Mouse (Mus musculus) frontal cortex, postnatal 10 days (tissue): ENCODE measurements around the gene Hoxd3.

Experiments
- DNase-seq, 2 experiments: peaks; one replicate each; pipeline ENCODE4 v3.0.0; 2022; ENCODE audit warnings: low spot score in 2 of 2, mixed read lengths in 1 of 2

Gene Hoxd3

DNA sequence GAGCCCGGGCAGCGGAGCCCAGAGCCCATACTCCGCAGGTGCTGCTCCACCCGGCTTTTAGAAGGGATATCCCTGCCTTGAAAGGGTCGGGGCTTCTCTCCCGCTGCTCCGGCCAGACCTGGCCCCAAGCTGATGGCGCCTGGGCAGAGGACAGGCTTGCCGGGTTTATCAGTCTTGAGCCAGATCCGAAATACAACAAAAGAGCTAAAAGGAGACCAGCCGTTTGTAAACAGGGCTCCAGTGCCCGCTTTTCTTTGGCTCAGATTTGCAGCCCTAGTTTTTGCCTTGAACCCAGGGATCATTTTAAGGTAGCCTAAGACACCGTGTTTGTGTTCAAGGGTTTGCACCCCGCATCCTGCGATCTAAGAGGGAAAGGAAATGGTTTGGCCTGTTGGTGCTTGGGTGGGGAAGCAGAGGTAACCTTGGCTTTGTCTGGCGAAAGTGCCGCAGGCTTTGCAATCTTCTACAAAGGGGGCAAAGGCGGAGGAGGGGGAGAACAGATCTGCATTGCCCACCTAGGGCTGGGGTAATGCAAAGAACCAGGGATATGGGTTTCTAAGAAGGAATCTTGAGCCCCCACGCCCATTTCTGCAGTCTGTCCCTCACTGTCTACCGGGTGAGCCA is 18.8 kb upstream of the Hoxd3 start:
- DNase-seq, result no peak

DNA sequence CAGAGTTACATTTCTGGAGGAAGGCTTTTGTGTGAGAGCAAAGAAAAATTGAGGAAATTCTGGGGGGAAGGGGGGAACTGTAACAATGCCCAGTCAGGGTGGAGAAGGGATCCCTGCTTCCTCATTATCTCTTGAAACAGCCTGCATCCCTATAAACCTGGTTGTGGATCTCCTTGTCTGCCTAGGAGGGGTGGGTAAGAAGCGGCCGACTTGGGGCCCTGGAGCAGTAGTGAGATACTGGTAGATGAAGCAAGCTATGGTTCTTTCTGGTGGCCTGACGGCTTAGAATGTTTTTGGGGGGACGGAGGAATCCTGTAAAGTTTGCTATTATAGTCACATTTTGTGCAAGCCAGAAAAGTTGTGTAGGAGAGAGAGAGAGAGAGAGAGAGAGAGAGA is 18.3 kb upstream of the Hoxd3 start:
- DNase-seq, result no peak

DNA sequence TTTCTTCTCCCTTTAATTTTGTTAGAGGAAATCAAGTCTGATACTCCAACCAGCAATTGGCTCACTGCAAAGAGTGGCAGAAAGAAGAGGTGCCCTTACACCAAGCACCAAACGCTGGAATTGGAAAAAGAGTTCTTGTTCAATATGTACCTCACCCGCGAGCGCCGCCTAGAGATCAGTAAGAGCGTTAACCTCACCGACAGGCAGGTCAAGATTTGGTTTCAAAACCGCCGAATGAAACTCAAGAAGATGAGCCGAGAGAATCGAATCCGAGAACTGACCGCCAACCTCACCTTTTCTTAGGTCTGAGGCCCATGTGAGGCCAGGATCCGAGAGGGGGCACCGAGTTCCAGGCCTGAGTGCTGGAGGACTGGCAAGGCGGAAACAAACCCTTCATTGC is 17.7 kb upstream of the Hoxd3 start:
- DNase-seq, result no peak

DNA sequence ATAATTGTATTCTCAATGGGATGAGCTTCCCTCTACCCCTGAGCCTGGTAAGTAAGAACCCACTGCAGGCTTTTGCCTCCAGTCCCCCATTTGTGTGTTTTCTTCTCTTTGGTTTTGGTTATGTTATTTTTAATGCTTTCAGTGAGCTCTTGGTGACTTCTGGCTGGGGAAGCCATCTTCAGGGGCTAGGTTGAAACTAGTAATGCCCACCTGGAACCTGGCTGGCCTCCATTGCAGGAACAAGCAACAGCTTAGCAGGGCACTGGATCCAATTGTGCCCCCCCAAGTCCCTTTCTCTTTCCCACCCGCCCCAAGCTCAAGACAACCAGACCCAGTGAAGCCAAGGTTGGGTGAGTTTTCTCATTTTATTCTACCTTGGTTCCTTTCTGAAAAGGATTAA is 16.3 kb upstream of the Hoxd3 start:
- DNase-seq, result no peak

DNA sequence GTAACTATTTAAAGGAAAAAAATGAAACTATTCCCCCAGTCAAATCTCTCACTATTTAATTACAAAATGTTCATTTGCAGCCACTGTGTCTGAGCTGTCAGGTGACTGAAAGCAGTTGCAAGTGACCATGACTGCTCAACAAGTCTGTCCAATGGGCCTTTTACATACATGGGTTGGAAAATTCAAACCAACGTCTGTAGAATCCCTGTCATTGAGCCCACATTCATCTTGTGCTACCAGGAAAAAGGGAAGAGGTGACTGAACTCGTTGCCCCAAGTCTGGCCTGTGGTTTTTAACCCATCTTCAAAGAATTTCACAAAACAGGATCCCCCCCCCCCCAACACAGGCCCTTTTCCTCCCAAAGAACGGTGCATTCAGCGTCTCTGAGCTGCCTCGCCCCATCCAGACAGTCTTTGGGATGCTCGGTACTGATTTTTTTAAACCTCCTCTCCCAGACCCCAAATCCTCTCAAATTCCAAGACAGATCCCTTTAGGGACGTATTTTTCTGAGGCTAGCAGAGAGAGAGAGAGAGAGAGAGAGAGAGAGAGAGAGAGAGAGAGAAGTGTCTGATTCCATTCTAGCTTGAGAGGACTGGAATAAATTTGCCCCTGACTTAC is 15.8 kb upstream of the Hoxd3 start:
- DNase-seq, result no peak

DNA sequence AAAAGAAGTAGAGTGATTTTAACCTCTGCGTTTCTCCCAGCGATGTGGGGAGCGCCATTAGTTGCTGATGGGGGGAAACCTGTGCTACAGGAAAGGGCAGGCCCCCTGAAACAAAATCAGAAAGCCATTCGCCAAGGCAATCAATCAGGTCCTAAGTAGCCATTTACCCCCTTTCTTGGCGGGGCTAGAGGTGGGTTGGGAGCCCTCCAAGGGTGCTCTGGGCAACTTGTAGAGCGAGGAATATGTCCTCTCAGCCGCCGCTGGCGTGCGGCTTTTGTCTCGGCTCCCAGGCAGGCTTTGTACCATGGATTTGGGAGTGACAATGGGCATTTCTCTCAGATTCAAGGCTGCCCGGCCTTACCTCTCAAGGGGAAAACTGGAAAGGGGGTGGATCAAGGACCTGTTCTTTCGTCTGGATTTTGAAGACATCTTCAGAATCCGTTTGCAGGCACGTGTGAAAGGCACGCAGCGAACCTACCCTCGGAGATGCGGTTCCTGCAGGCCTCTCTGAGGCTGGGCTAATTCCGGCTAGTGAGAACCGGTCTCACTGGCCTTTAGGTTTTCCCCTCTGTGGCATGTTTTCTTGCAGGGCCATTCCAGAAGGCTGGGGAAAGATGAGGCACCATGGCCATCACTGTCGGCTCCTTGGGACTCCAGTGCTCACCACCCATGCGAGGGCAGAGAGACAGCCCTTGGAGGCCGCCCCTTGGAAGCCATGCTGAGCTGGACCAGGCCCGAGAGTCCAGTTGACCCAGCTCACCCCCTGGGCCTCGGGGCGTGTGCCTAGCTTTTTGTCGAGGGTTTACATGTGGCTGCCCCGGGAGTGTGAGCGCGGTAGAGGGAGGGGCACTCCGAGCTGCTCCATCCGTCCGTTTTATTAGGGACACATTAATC is 15.0 kb upstream of the Hoxd3 start:
- DNase-seq, result no peak

DNA sequence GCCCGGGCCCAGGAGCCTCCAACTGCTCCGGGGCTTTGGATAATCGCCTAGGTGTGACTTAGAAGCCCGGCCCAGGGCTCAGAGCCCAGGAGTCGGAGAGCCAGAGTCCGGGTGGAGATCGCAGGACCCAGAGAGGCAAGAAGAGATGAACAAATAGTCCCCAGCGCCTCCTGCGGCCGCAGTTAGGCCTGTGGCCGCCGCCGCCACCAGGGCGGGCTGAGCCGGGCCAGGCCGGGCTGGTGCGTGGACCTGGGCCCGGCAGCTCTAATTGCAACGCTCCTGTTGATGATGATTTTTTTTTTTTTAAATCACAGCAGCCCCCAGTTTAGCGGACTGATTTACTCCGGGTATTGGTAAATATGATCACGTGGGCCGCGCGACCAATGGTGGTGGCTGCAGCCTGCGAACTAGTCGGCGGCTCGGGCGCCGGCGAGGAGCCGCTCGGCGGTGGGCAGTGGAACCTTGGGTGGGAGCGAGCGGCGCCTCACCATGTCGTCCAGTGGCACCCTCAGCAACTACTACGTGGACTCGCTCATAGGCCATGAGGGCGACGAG is 14.1 kb upstream of the Hoxd3 start, which contains the start of gene Hoxd9:
Hoxd9 (plus strand) TSS at position 161 of the 555 bp plus-strand sequence.
- no peak for DNase-seq

DNA sequence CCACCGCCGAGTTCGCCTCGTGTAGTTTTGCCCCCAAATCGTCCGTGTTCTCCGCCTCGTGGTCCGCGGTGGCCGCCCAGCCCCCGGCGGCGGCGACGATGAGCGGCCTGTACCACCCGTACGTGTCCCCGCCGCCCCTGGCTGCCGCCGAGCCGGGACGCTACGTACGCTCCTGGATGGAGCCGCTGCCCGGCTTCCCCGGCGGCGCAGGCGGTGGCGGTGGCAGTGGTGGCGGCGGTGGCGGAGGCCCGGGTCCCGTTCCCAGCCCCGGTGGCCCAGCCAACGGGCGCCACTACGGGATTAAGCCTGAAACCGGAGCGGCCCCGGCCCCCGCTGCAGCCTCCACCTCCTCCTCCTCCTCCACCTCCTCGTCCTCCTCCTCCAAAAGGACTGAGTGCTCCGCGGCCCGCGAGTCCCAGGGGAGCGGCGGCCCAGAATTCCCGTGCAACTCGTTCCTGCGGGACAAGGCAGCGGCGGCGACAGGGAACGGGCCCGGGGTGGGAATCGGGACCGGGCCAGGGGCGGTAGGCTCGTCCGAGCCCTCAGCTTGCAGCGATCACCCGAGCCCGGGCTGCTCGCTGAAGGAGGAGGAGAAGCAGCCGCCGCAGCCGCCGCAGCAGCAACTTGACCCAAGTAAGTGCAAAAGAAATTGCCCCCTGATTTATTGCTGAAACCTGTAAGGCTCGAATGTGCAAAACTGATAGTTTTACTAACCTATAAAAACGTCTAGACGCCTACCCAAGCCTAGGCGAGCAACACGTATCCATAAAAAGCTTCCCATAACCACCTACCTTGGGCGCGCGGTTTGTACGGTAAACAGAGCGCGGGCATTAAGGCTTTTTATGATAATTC is 13.3 kb upstream of the Hoxd3 start:
- DNase-seq, result no peak

DNA sequence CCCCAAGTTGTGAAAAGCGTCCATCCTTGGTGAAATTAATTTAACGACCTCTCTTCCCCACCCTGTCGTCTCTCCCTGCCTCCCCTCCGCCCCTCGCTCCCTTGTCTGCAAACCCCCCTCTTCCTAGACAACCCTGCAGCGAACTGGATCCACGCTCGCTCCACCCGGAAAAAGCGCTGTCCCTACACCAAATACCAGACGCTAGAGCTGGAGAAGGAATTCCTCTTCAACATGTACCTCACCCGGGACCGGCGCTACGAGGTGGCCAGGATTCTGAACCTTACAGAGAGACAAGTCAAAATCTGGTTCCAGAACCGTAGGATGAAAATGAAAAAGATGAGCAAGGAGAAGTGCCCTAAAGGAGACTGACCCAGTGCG is 12.7 kb upstream of the Hoxd3 start:
- no peak for DNase-seq

DNA sequence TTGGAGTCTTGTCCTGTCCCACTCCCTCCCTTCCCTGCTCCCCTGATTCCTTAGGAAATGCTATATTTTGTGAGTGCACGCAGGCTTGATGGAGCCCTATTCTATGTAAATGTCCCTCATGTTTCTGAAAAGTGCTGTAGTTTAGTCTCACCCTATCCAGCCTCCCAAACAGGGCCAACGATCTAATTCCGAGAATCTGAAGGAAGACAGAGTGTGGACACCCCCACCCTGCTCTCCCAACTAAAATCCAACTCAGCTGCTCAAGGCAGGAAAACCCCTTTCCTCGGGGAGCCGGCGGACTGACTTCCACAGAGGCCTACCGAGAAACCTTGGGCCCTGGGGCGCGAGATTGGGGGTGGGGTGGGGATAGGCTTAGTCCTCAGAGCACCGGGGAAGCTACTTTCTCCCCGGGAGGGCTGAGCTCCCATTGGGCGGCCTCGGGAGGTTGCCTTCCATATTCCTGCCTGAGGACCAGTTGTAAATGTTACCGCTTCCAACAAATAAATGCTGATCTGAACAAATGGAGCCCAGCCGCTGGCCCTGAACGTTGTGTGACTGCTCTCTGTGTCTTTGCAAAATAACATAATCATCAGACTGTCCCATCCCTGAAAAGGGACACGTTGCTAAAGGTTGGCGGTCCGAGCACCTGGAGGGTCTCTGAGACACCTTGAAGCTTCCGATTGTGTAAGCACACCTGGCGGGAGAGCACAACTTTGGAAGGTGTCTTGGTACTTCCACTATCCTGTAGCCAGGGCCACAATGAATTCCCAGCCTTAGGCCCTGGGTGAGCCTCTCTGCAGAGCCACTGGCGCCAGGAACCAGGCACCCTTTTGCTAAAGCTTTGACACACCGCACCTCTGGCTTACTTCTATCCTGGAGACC is 11.8 kb upstream of the Hoxd3 start:
- DNase-seq, result no peak

DNA sequence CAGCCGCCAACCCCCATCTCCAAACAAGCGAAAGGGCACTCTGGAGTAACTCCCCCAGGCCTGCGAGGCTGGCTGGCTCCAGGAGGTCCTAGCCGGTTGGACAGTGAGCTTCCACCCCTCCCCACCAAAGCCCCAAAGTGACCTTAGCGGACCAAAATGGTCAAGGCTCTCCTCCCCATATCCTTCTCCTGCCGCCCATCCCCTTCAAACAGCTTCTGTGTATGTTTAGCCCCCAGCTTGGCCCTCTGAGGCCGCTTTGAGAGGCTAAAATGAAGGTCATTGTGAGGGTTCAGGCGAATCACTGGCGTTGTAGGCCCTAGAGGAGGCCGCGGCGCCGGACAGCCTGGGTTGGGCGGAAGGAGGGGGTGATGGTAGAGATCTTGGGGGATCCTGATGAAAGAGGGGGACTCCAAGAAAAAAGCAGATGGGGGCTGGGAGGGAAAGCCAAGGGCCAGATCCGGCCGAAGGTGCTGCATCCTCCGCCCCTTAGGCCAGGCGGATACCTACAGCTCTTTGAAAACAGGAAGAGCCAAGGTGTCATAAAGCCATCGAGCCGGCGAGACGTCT is 11.1 kb upstream of the Hoxd3 start:
- DNase-seq, result no peak

DNA sequence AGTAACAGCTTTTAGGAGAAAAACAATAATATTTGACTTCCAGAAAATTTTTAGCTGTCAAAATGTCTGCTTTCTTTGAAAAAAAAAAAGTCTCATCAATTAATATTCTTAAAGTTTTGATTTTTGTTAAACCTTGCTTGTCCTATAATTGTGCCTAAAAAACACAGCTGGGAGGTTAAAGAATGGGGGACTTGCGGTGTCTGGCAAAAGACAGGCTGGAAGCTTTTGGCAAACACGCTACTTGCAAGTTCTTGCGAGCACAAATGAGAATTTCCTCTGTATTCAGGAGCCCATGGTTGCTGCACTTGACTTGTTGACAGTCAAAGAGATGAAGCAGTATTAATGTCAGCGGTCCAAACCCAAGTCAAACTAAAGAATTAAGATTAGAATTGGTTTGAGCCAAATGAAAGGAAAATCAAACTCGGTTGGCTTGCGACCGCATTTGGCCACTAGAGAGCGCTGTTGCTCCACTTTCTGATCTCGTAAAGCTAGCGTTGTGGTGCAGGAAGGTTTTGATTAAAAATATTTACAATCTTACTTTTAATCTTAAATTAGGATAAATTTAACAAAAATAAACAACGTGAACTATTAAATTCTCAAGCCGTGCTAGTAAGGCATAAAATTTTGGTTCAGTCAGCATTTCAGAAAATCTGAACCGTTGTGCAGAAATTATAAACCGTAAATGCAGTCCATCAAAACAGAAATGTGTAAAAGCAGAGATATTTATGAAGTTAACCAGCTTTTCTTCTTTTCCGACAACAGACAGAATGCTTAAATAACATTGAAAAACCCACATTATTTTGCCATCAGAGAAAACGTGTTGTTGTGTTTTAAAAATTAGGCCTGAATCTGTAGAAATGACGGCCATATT is 9.5 kb upstream of the Hoxd3 start:
- DNase-seq, result peak in 1 of 2 experiments; percentile 76

DNA sequence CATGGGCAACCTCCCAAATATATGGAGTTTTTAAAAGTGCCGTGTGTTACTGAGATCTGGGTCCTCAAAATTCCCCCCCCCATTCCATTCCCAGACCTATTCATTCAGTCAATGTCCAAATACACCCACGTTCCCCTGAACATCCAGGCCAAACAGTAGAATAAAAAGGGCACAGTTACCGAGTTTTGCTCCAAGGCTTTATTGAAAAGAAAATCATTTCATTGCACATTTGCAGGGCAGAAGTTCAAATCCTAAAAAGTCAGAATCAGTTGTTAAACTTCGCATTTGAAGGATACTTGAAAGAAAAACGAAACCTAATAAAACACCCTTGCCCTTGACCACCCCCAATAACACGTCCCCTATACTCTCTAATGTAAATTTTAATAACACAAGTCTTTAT is 8.9 kb upstream of the Hoxd3 start:
- DNase-seq, result no peak

DNA sequence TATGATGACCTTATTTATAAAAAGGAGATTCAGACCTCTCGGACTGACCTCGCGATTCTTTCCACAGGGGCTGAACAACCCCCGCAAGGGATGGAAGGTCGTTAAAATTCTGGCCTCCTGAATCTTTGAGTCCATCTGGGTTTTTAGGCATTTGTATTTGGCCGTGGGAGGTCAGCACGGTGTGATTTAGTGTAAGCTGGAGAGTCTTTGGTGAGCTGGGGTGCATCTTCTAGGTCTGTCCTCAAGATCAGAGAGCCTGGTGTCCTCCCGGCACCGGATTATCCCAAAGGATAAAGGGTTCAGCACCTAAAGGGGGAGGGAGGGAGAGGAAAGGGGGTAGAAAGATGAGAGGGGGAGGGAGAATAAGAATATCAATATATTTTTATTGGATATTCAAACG is 8.4 kb upstream of the Hoxd3 start:
- DNase-seq, result no peak

DNA sequence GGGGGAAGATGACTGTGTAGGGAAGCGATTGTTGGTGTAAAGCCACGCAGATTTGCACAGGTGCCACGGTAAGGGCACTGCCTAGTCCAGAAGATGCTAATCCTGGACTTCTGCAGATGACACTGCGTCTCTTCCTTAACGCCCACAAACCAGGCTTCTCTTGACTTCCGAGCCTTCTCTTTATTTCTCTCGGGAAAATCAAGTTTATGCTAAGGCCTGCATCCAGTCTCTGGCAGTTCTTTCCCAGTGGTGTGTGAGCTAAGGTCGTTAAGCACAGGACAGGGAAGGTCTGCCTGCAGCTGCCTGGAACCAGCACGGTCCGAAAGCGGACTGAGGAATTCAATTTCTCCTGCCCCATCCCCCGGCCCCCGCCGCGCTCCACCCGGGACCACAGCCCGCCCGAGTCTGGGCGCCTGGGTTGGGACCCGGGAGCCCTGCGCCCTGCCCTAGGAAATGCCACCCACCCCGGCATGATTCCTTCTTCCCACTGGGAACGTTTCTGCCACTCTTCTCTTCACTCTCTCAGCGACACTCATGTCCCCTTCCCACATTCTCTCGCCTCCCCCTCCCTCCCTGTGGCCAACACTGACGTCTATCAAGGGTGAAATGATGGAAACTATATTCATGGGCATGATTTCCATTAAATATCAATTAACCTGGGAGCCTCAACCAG is 7.9 kb upstream of the Hoxd3 start:
- DNase-seq, result no peak

DNA sequence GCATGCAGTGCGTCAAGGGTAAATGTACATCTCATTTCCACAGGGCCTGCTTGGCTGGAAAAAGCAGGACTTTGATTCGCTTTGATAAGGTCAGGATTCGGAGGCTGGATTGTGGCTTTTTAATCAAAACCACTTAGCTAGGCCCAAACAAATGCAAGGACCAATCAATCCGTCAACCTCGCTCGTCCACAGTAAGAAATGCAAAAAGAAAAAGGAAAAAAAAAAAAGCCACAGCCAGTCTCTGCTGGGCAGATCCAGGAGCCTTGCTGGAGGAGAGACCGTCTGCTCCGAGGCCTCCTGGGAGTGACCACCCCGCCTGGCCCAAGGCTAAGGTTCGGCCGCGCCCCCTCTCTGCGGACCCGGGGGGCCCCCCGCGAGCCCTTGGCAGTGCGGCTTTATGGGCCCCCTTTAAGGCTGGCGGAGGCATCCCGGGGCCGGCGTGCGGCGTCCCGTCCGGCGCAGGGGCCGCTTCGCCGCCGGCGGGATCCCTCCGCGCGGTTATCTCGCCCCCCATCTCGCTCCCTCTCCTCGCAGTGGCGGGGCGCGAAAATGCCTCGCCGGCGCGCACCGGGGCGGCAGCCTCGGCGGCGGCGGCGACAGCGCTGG is 7.2 kb upstream of the Hoxd3 start, which contains the start of gene Hoxd8:
Hoxd8 (plus strand) TSS at position 223 of the 606 bp plus-strand sequence.
- no peak for DNase-seq

DNA sequence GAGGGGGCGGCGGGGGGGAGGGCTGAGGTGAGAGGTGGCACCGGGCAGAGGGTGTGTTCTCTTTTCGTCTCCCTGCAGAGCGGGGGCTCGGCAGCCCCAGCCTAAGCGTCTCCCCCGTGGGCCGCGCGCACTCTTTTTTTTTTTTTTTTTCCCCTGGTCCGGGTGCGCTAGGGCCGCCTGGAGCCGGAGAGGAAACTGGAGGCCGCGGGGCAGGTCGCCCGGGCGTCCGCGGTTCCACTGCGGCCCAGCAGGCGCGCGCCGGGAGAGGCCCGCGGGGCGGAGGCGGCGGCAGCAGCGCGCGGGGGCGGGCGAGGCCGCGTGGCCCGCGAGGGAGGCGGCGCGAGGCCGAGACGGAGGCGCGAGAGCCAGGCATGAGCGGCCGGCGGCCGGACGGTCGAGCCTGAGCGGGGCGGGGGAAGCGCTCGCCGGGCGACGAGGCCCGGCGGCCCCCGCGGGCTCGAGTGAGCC is 6.7 kb upstream of the Hoxd3 start:
- no peak for DNase-seq

DNA sequence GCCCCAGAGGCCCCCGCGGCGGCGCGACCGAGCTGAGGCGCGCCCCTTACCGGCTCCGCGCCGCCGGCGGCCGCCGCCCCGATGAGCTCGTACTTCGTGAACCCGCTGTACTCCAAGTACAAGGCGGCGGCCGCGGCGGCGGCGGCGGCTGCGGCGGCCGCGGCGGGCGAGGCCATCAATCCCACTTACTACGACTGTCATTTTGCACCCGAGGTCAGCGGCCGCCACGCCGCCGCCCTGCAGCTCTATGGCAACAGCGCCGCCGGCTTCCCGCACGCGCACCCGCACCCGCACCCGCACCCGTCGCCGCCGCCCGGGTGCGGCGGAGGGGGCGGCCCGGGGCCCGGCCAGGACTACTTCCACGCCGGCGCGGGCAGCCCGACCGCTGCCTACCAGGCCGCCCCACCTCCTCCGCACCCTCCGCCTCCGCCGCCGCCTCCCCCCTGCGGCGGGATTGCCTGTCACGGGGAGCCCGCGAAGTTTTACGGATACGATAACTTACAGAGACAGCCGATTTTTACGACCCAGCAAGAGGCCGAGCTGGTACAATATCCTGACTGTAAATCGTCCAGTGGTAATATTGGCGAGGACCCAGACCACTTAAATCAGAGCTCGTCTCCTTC is 6.1 kb upstream of the Hoxd3 start:
- DNase-seq, result no peak
